Mouse (Mus musculus) lung, postnatal 0 days (tissue): ENCODE results near the gene Fhl2.

Source experiments
- CTCF ChIP-seq: IDR thresholded peaks from 2 replicates; pipeline ENCODE4 v1.5.1; 2016; ENCODE audit warnings: antibody characterized with exemption, mild to moderate bottlenecking
- EP300 ChIP-seq: IDR thresholded peaks from 2 replicates; pipeline ENCODE4 v1.6.1; 2016; ENCODE audit warnings: antibody characterized with exemption, mild to moderate bottlenecking, control low read depth

- TF ChIP-seq EP300, result no peak
- no peak for TF ChIP-seq CTCF
Observed at GRCm38 (mm10) chr1:43147474-43147873, 49.3 kb downstream of the Fhl2 start.
